Mouse (Mus musculus): ENCODE data around the gene Ppm1m. TPM values are rescaled to one million over a fixed set of nuclear protein-coding genes. Genes with fewer than 3 reads are reported as not detected.

Gene Ppm1m
- polyA plus RNA-seq, 1 experiment from 2014 or later: 29.0 TPM

DNA sequence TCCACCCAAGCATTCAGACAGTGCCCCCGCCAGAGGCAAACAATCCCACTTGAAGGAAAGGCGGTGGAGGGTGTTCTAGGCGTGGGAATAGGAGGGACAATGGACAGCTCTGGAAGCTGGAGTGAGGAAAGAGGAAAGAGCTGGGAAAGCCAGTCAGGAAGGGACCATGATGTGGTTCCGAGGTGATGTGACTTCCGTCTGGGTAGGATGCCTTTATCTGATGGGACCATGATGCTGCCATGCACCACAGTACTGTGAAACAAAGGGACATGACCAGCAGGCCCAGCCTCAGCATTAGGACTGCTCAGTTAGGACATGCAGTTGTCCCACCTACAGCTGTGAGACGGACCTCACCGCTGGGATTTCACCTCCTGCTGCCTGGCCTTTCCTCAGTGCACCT, 31.7 kb upstream of the Ppm1m start:
- 55% methylated on average over 7 of the region's 7 CpGs for WGBS
- H3K9me3 ChIP-seq: no peaks in the 10 kb centered on the region

DNA sequence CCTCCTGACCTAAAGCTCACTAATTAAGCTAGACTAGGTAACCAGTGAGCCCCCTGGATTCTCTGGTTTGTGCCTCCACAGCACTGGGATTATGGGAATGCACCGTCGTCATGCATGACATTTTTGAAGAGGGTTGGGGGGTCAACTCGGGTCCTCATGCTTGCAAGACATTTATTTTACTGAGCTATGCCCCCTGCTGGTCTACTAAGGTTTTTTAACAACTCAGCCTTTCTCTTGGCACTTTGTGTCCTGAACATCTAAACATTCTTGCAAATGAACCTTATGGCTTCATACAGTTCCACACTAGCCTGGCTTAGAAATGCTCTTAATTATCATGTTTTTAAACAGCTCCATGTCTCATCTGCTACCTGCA, 31.2 kb upstream of the Ppm1m start:
- ATAC-seq (ENCODE audit: extremely low read depth, insufficient number of reproducible peaks, low FRiP score, low TSS enrichment): no peak
- Histone ChIP-seq H3K4me1 (peaks cover 35% of the 10 kb centered on the region), H3K4me2 (no peak overlapping the region), H3K9ac (no peak overlapping the region), H3K36me3 (peaks cover 38% of the 10 kb centered on the region), H3K27ac (replicated peaks) (no peak overlapping the region), H3K27me3 (replicated peaks) (peaks cover 1% of the 10 kb centered on the region), H3K4me3 (no peak overlapping the region), H3K9me3 (no peaks in the 10 kb centered on the region)
- 35% methylated on average over 3 of the region's 3 CpGs for WGBS

More for the DNA sequence above, 31.7 kb upstream of the Ppm1m start:
- no peak overlapping the region for H3K9ac ChIP-seq
- H3K4me2 ChIP-seq: no peak overlapping the region
- H3K4me1 ChIP-seq: peaks cover 31% of the 10 kb centered on the region
- H3K36me3 ChIP-seq: peaks cover 43% of the 10 kb centered on the region
- ATAC-seq (ENCODE audit: extremely low read depth, insufficient number of reproducible peaks, low FRiP score, low TSS enrichment): no peak
- H3K27me3 ChIP-seq (replicated peaks): no peaks in the 10 kb centered on the region
- no peak overlapping the region for H3K4me3 ChIP-seq
- H3K27ac ChIP-seq (replicated peaks): no peak overlapping the region

DNA sequence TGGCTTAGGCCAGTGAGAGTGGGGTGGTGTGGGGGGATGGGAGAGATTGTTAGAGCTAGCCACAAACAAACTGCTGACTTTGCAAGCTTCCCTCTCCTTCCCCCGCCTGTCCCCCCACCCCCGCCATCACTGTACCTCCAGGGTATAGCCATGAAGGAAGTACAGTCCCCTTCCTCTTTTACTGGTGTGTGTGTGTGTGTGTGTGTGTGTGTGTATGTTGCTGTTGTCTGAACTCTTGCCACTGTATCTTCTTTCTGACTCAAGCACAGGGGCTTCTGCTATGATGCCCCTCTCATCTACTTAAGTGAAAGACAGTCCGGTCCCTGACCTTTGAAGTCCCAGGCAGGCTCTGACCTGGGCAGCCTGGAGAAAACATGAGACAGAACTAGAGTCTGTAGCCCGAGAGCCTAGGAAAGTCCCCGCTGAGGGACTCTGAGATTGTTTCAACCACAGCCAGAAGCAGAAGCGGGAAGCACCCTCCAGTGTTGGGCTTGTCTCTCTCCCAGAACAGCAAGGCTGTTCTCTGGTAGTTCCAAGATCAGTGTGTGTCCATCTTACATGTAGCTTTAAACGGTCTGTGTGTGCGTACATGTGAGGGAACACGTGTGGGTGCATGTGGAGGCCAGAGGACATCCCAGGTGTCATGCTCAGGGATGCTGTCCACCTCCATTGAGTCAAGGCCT, 30.6 kb upstream of the Ppm1m start:
- Histone ChIP-seq H3K4me3 (no peak overlapping the region), H3K4me2 (no peak overlapping the region), H3K9ac (no peak overlapping the region), H3K27ac (replicated peaks) (no peak overlapping the region), H3K9me3 (no peaks in the 10 kb centered on the region), H3K4me1 (peaks cover 32% of the 10 kb centered on the region), H3K27me3 (replicated peaks) (peaks cover 6% of the 10 kb centered on the region), H3K36me3 (peaks cover 32% of the 10 kb centered on the region)
- WGBS: 64% methylated on average over 9 of the region's 9 CpGs
- ATAC-seq (ENCODE audit: extremely low read depth, insufficient number of reproducible peaks, low FRiP score, low TSS enrichment): no peak

DNA sequence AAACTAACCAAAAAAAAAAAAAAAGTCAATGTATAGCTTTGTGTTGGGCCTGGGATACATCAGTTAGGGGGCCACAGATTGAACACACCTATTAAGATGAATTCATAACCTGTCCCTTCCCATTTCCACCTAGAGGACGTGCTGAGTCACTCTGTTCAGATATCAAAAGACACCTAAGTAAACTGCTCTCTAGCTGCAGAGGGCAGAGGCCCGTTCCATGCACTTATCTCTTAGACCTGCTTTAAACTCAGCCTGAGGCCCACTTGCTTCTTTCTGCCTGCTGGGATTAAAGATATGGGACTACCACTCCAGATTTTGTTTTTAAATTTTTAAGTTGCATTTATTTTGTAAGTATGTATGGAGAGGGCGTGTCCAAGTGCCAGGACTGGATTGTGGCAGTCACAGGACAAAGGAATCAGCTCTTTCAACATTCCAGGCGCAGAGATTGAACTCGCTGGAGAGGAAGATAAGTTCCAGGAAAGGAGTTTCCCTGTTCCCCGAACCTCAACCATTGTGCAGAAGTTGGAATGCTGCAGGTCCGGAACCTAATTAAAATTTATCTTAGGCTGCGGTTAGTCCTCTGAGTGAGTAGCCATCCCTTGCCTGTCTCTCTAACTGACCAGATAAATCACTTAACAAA, 28.4 kb upstream of the Ppm1m start:
- no peak overlapping the region for H3K4me3 ChIP-seq
- H3K9ac ChIP-seq: no peak overlapping the region
- peaks cover 22% of the 10 kb centered on the region for H3K4me1 ChIP-seq
- WGBS: 21% methylated on average over 8 of the region's 8 CpGs
- ATAC-seq (ENCODE audit: extremely low read depth, insufficient number of reproducible peaks, low FRiP score, low TSS enrichment): no peak
- peaks cover 25% of the 10 kb centered on the region for H3K27me3 ChIP-seq (replicated peaks)
- no peak overlapping the region for H3K4me2 ChIP-seq
- no peaks in the 10 kb centered on the region for H3K9me3 ChIP-seq
- no peak overlapping the region; the same call in 1 of the 2 replicates for H3K27ac ChIP-seq (replicated peaks)
- peaks cover 9% of the 10 kb centered on the region for H3K36me3 ChIP-seq

DNA sequence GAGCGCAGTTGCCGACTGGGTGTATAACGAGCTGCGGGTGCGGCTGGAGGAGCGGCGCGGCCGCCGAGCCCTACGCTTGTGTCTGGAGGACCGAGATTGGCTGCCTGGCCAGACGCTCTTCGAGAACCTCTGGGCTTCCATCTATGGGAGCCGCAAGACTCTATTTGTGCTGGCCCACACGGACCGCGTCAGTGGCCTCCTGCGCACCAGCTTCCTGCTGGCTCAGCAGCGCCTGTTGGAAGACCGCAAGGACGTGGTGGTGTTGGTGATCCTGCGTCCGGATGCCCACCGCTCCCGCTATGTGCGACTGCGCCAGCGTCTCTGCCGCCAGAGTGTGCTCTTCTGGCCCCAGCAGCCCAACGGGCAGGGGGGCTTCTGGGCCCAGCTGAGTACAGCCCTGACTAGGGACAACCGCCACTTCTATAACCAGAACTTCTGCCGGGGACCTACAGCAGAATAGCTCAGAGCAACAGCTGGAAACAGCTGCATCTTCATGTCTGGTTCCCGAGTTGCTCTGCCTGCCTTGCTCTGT, 26.7 kb upstream of the Ppm1m start:
- Histone ChIP-seq H3K27me3 (replicated peaks) (peaks cover 30% of the 10 kb centered on the region), H3K9ac (peak overlapping the region; percentile 72), H3K4me3 (peak overlapping the region; percentile 51), H3K36me3 (no peaks in the 10 kb centered on the region), H3K4me2 (peak overlapping the region; percentile 80), H3K9me3 (no peaks in the 10 kb centered on the region), H3K4me1 (peaks cover 22% of the 10 kb centered on the region), H3K27ac (replicated peaks) (no peak overlapping the region)
- WGBS: 4% methylated on average over 34 of the region's 34 CpGs
- peak; percentile 21; the same call in 1 of the 2 replicates for ATAC-seq (ENCODE audit: extremely low read depth, insufficient number of reproducible peaks, low FRiP score, low TSS enrichment)

DNA sequence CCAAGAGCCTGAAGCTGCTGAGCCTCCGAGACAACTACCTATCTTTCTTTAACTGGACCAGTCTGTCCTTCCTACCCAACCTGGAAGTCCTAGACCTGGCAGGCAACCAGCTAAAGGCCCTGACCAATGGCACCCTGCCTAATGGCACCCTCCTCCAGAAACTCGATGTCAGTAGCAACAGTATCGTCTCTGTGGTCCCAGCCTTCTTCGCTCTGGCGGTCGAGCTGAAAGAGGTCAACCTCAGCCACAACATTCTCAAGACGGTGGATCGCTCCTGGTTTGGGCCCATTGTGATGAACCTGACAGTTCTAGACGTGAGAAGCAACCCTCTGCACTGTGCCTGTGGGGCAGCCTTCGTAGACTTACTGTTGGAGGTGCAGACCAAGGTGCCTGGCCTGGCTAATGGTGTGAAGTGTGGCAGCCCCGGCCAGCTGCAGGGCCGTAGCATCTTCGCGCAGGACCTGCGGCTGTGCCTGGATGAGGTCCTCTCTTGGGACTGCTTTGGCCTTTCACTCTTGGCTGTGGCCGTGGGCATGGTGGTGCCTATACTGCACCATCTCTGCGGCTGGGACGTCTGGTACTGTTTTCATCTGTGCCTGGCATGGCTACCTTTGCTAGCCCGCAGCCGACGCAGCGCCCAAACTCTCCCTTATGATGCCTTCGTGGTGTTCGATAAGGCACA, 26.1 kb upstream of the Ppm1m start:
- no peaks in the 10 kb centered on the region for H3K9me3 ChIP-seq
- 55% methylated on average over 24 of the region's 24 CpGs for WGBS
- H3K4me1 ChIP-seq: peaks cover 22% of the 10 kb centered on the region
- H3K27ac ChIP-seq (replicated peaks): no peak overlapping the region
- peak overlapping the region; percentile 80 for H3K4me2 ChIP-seq
- H3K4me3 ChIP-seq: peak overlapping the region; percentile 51
- peak overlapping the region; percentile 72 for H3K9ac ChIP-seq
- ATAC-seq (ENCODE audit: extremely low read depth, insufficient number of reproducible peaks, low FRiP score, low TSS enrichment): no peak
- H3K36me3 ChIP-seq: no peaks in the 10 kb centered on the region
- peaks cover 30% of the 10 kb centered on the region for H3K27me3 ChIP-seq (replicated peaks)

DNA sequence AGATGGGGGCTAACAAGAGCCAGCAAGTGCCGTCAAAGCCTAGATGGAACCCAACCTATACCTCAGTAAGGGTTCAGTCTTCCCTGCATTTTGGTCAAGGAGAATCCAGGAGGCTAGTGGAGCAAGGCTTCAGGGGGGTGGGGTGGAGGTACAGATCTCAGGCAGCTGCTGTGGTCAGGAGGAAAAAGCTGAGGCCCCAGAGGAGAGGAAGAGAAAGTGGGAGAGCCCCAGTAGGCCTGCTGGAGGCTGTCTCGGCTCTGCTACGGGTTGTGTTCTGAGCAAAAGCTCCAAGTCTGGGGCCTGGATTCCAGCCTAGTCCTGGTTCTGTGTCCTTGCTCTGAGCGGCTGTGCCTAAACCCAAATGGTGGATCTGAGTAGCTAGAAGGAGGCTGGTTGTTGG, 23.4 kb upstream of the Ppm1m start:
- H3K4me2 ChIP-seq: no peak overlapping the region
- no peaks in the 10 kb centered on the region for H3K9me3 ChIP-seq
- peaks cover 30% of the 10 kb centered on the region for H3K27me3 ChIP-seq (replicated peaks)
- H3K9ac ChIP-seq: no peak overlapping the region
- H3K36me3 ChIP-seq: no peaks in the 10 kb centered on the region
- 77% methylated on average over 4 of the region's 4 CpGs for WGBS
- H3K27ac ChIP-seq (replicated peaks): no peak overlapping the region
- H3K4me3 ChIP-seq: no peak overlapping the region
- peaks cover 16% of the 10 kb centered on the region for H3K4me1 ChIP-seq
- ATAC-seq (ENCODE audit: extremely low read depth, insufficient number of reproducible peaks, low FRiP score, low TSS enrichment): no peak

DNA sequence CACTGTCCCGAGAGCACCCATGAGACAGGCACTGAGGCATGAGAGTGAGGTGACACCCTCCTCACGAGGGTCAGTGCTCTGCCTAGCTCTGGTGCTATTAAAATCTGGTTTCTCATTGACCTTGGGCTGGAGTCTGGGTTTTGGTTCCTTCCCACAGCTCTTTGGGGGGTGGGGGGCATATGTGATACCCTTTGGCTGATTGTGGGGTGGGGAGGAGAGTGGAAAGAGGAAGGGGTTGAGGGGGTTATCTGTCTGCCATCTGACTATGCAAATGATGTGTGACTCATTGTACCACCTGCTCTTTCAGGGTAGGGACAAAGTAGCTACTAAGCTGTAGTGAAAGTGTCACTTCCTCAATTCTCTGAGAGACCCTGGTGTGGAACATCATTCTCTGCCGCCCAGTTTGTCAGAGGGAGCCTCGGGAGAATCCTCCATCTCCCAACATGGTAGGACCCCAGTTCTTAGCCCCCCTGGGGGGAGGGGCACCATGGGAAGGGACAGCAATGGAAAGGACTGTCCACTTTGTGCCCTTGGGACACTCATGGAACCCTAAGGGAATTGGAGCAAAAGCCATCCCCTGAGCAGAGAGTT, 22.8 kb upstream of the Ppm1m start, which contains the start of gene Tlr9:
Tlr9 (plus strand) TSS at position 338 of the 591 bp plus-strand sequence.
- H3K9me3 ChIP-seq: no peaks in the 10 kb centered on the region
- H3K4me3 ChIP-seq: no peak within 1 kb of the TSS
- no peak within 1 kb of the TSS for H3K27ac ChIP-seq (replicated peaks)
- H3K9ac ChIP-seq: no peak within 1 kb of the TSS
- H3K36me3 ChIP-seq: no peaks in the 10 kb centered on the region
- no peak for ATAC-seq (ENCODE audit: extremely low read depth, insufficient number of reproducible peaks, low FRiP score, low TSS enrichment)
- 56% methylated on average over 4 of the region's 4 CpGs for WGBS
- H3K27me3 ChIP-seq (replicated peaks): peaks cover 30% of the 10 kb centered on the region
- peaks cover 9% of the 10 kb centered on the region for H3K4me1 ChIP-seq
- no peak within 1 kb of the TSS for H3K4me2 ChIP-seq

DNA sequence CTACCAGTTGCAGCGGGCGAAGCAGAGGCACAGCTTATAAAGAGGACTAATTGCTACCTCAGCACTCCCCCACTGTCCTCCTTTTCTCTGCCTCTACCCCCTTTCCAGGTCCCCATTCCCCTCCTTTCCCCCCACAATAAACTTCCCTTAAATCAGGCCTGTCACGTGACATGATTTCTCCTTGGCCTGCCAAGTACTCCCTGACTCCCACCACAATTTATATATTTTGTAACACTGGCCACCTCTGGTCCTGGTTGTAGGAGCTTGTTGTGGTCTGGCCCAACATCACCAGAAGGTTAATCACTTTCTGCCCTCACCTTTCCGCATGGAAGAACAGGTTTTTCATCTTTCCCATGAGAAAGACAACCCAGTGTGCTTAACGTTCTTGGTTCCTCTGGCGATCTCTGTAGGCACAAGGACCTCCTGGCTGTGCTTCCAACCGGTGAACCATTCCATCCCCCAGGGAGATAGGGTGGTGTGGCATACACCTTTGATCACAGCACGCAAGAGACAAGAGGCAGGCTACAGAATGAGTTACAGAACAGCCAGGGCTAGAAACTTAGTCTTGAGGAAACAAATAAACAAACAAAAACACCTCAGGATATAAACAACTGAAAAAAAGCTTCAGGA, 21.5 kb upstream of the Ppm1m start:
- ATAC-seq (ENCODE audit: extremely low read depth, insufficient number of reproducible peaks, low FRiP score, low TSS enrichment): no peak
- Histone ChIP-seq H3K27me3 (replicated peaks) (peaks cover 30% of the 10 kb centered on the region), H3K27ac (replicated peaks) (no peak overlapping the region), H3K4me1 (peaks cover 4% of the 10 kb centered on the region; the same call in 1 of the 2 replicates), H3K9me3 (no peaks in the 10 kb centered on the region), H3K36me3 (peaks cover 4% of the 10 kb centered on the region; the same call in 1 of the 2 replicates), H3K4me3 (no peak overlapping the region), H3K9ac (no peak overlapping the region), H3K4me2 (no peak overlapping the region)
- WGBS: 63% methylated on average over 8 of the region's 8 CpGs

DNA sequence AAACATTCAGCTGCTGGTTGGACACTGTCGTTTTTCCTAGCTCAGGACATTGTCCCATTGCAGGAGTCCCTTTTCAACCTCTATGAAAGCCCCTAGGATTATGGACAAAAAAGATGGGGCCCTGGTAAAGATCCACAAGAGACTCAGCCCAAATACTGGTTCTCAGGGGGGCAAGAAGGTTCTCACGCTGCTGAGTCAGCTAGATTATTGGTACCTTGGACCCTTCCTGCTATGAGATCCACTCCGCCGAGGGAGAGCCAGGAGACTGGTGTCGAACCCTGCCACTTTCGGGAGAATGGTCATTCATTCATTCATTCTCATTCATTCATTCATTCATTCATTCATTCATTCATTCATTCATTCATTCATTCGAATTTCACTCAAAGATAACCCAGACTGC, 17.4 kb upstream of the Ppm1m start:
- Histone ChIP-seq H3K27ac (replicated peaks) (no peak overlapping the region), H3K27me3 (replicated peaks) (no peaks in the 10 kb centered on the region), H3K36me3 (peaks cover 39% of the 10 kb centered on the region), H3K4me1 (peaks cover 6% of the 10 kb centered on the region), H3K9ac (no peak overlapping the region), H3K9me3 (no peaks in the 10 kb centered on the region), H3K4me3 (no peak overlapping the region), H3K4me2 (no peak overlapping the region)
- 82% methylated on average over 7 of the region's 7 CpGs for WGBS
- no peak for ATAC-seq (ENCODE audit: extremely low read depth, insufficient number of reproducible peaks, low FRiP score, low TSS enrichment)
